ENCODE assay signal across 7 mouse cellular contexts in the genomic region with DNA sequence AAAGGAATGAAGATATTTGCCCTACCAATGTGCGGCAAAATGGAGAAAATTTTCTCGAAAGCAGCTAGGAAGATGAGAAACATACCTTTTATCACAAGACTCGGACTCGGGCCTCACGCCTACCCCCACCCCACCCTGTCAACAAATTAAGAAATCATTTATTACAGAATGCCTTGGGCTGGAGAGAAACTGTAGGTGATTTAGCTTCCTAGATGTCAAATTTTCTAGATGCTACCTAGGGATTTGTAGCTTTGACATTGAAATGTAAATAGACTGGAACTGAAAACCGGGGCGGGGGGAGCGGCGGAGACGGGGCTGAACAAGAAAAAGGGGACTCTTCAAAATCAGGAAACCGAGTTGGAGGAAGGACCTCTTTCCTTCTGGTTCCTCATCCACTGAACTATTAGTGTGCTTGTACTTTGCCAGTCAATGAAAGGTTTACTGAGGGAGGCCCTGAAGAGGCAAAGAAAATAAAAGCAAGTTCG. TPM values are rescaled to one million over a fixed set of nuclear protein-coding genes. Genes with fewer than 3 reads are reported as not detected.
DNase-seq lines count a peak whose midpoint lies in the region; ATAC-seq and TF ChIP-seq lines count a peak whose summit lies in the region.

No protein-coding gene starts in this region.

- peak; percentile 3 for DNase-seq in layer of hippocampus, adult 9-10 months (ENCODE audit: low spot score)
- DNase-seq in layer of hippocampus, adult 9-11 months = no peak
- DNase-seq in limb, embryonic 10.5 days (ENCODE audit: low spot score) = peak; percentile 32

- no peak for TF ChIP-seq POLR2A in bone marrow macrophage, adult 2 months (IDR thresholded peaks at IDR 0.05; ENCODE audit: borderline replicate concordance, low read depth, low read length)

- no peaks in the 10 kb centered on the region for H3K27me3 ChIP-seq in forebrain, embryonic 15.5 days
- peaks cover 10% of the 10 kb centered on the region; the same call in 1 of the 2 replicates for H3K27me3 ChIP-seq in limb, embryonic 10.5 days (ENCODE audit: low read depth, poor library complexity, severe bottlenecking)
- no peaks in the 10 kb centered on the region for H3K27me3 ChIP-seq in midbrain, embryonic 15.5 days (replicated peaks)

- peak overlapping the region; percentile 59 for H3K4me3 ChIP-seq in bone marrow macrophage, adult 2 months (ENCODE audit: insufficient read depth, low read length)
- H3K4me3 ChIP-seq in forebrain, embryonic 15.5 days = peak overlapping the region; percentile 50
- H3K4me3 ChIP-seq in limb, embryonic 10.5 days = peak overlapping the region; percentile 52
- peak overlapping the region; percentile 49 for H3K4me3 ChIP-seq in midbrain, embryonic 15.5 days

- WGBS in forebrain, embryonic 15.5 days = 26% methylated on average over 12 of the region's 12 CpGs
- 22% methylated on average over 12 of the region's 12 CpGs for WGBS in limb, embryonic 10.5 days
- WGBS in midbrain, embryonic 15.5 days = 24% methylated on average over 12 of the region's 12 CpGs

- ATAC-seq in forebrain, embryonic 15.5 days (replicated peaks) = peak; percentile 75
- peak; percentile 85 for ATAC-seq in midbrain, embryonic 15.5 days (replicated peaks)
- no peak for ATAC-seq in erythroid progenitor cell, adult 5-6 weeks (replicated peaks; ENCODE audit: low FRiP score, poor library complexity, severe bottlenecking)

- peak overlapping the region; percentile 48 for H3K9ac ChIP-seq in forebrain, embryonic 15.5 days (replicated peaks)
- peak overlapping the region; percentile 56 for H3K9ac ChIP-seq in midbrain, embryonic 15.5 days

- TF ChIP-seq CTCF in bone marrow macrophage, adult 2 months (IDR thresholded peaks at IDR 0.05; ENCODE audit: low read depth, low read length) = no peak

- H3K36me3 ChIP-seq in forebrain, embryonic 15.5 days = no peaks in the 10 kb centered on the region
- H3K36me3 ChIP-seq in limb, embryonic 10.5 days = no peaks in the 10 kb centered on the region
- H3K36me3 ChIP-seq in midbrain, embryonic 15.5 days (replicated peaks) = no peaks in the 10 kb centered on the region

- 0 out of 2 replicates have a peak, but pooled peaks cover 3% of the 10 kb centered on the region for H3K4me1 ChIP-seq in bone marrow macrophage, adult 2 months (ENCODE audit: control insufficient read depth, insufficient read depth, low read length)
- peaks cover 6% of the 10 kb centered on the region; the same call in 1 of the 2 replicates for H3K4me1 ChIP-seq in forebrain, embryonic 15.5 days
- no peaks in the 10 kb centered on the region for H3K4me1 ChIP-seq in limb, embryonic 10.5 days
- H3K4me1 ChIP-seq in midbrain, embryonic 15.5 days = 0 out of 2 replicates have a peak, but pooled peaks cover 4% of the 10 kb centered on the region

- H3K4me2 ChIP-seq in forebrain, embryonic 15.5 days (replicated peaks) = peak overlapping the region; percentile 44
- peak overlapping the region; percentile 49 for H3K4me2 ChIP-seq in midbrain, embryonic 15.5 days

- H3K27ac ChIP-seq in bone marrow macrophage, adult 2 months (ENCODE audit: insufficient read depth, low read depth, low read length) = 0 out of 2 replicates have a peak overlapping the region, but pooled peaks have one; percentile 12
- peak overlapping the region; percentile 70 for H3K27ac ChIP-seq in forebrain, embryonic 15.5 days (replicated peaks)
- H3K27ac ChIP-seq in limb, embryonic 10.5 days = peak overlapping the region; percentile 53; the same call in 1 of the 2 replicates
- H3K27ac ChIP-seq in midbrain, embryonic 15.5 days = peak overlapping the region; percentile 80

- no peaks in the 10 kb centered on the region for H3K9me3 ChIP-seq in forebrain, embryonic 15.5 days
- no peaks in the 10 kb centered on the region for H3K9me3 ChIP-seq in limb, embryonic 10.5 days (replicated peaks)
- no peaks in the 10 kb centered on the region for H3K9me3 ChIP-seq in midbrain, embryonic 15.5 days

RNA-seq across cellular contexts. Expression of a gene that starts 0.3 kb away (rescaled TPM):
- 6.9 and 8.4 TPM in 2 replicates for polyA plus RNA-seq in bone marrow macrophage, adult 2 months (2012; ENCODE audit: insufficient read depth, insufficient read length, missing spikeins)
- 83.4 and 88.8 TPM in 2 replicates for polyA plus RNA-seq in forebrain, embryonic 15.5 days (2015; fragmentation: Nextera tagmentation; extraction: Ambion mirVana)
- polyA plus RNA-seq in limb, embryonic 10.5 days (2016; fragmentation: Nextera tagmentation; extraction: Ambion mirVana) = 27.1 and 33.5 TPM in 2 replicates
- polyA plus RNA-seq in midbrain, embryonic 15.5 days (2015; fragmentation: Nextera tagmentation; extraction: Ambion mirVana) = 75.9 and 78.0 TPM in 2 replicates
- not detected in 2 replicates for total RNA-seq in erythroid progenitor cell, adult 5-6 weeks (2015; ENCODE audit: low replicate concordance)
- not detected in 2 replicates for total RNA-seq in erythroid progenitor cell, adult 5-6 weeks (2017; ENCODE audit: low replicate concordance)

RNA-seq across cellular contexts. Expression of a gene that starts 52.8 kb away (rescaled TPM):
- polyA plus RNA-seq in bone marrow macrophage, adult 2 months (2012; ENCODE audit: insufficient read depth, insufficient read length, missing spikeins) = 0.23 TPM in 1 of 2 replicates, not detected in the other
- polyA plus RNA-seq in forebrain, embryonic 15.5 days (2015; fragmentation: Nextera tagmentation; extraction: Ambion mirVana) = 2.6 and 2.7 TPM in 2 replicates
- polyA plus RNA-seq in limb, embryonic 10.5 days (2016; fragmentation: Nextera tagmentation; extraction: Ambion mirVana) = 2.9 and 4.1 TPM in 2 replicates
- 3.5 and 4.1 TPM in 2 replicates for polyA plus RNA-seq in midbrain, embryonic 15.5 days (2015; fragmentation: Nextera tagmentation; extraction: Ambion mirVana)
- 0.42 and 1.8 TPM in 2 replicates for total RNA-seq in erythroid progenitor cell, adult 5-6 weeks (2015; ENCODE audit: low replicate concordance)
- not detected in 2 replicates for total RNA-seq in erythroid progenitor cell, adult 5-6 weeks (2017; ENCODE audit: low replicate concordance)

Comparison
In these comparisons a context has a peak if more than half of its experiments do, and no peak if none do; other contexts are left out.
1. H3K27ac ChIP-seq: peak in every context shown above with its lines; median percentile 80 in midbrain, embryonic 15.5 days; 70 in forebrain, embryonic 15.5 days; 53 in limb, embryonic 10.5 days; 12 in bone marrow macrophage, adult 2 months.